Mouse (Mus musculus) kidney, adult 2 months (tissue): ENCODE data around the gene Ldlrap1.

Experiments used
- CTCF ChIP-seq: fragments of 200-500 bp; conservative IDR thresholded peaks from 2 replicates; pipeline ENCODE4 v1.5.1; 2011; ENCODE audit warnings: low read depth, mild to moderate bottlenecking, control low read depth, low read length, moderate library complexity, mixed read lengths; ENCODE audit not compliant: insufficient read depth, insufficient read length
- POLR2A ChIP-seq: fragments of 200-500 bp; IDR thresholded peaks from one replicate; pipeline ENCODE4 v1.6.1; 2011; ENCODE audit warnings: low read depth, low read length, control low read depth

GRCm38 (mm10) chr4:134814229-134814571, 46.4 kb upstream of the Ldlrap1 start:
- TF ChIP-seq CTCF (no peak), POLR2A (no peak)
